8 mouse cellular contexts compared by ENCODE assay signal in genomic region chr11:94629199-94629883, GRCm38 (mm10). TPM values are rescaled to one million over a fixed set of nuclear protein-coding genes. Genes with fewer than 3 reads are reported as not detected.
DNase-seq lines count a peak whose midpoint lies in the region; ATAC-seq lines count a peak whose summit lies in the region.

Lrrc59 (plus strand) TSS chr11:94629767.

- H3K36me3 ChIP-seq in intestine, embryonic 14.5 days (ENCODE audit: control insufficient read depth, insufficient read depth, low read length), result peaks cover 29% of the 10 kb centered on the region

- peak within 1 kb of the TSS; percentile 99 for H3K4me3 ChIP-seq in intestine, embryonic 14.5 days (ENCODE audit: low read depth, low read length)

- H3K9me3 ChIP-seq in intestine, embryonic 14.5 days (ENCODE audit: control insufficient read depth, low read length), result no peaks in the 10 kb centered on the region

- ATAC-seq in intestine, embryonic 14.5 days (replicated peaks; ENCODE audit: low FRiP score, low TSS enrichment, low read depth), result peak; percentile 98

- peaks cover 8% of the 10 kb centered on the region for H3K4me1 ChIP-seq in intestine, embryonic 14.5 days (replicated peaks; ENCODE audit: control insufficient read depth, insufficient read depth, low read length)

- whole genome bisulfite sequencing in intestine, embryonic 14.5 days, result 3% methylated on average over 41 of the region's 41 CpGs

- H3K4me2 ChIP-seq in intestine, embryonic 14.5 days (ENCODE audit: low read length), result peak within 1 kb of the TSS; percentile 90

- peak within 1 kb of the TSS; percentile 92 for H3K9ac ChIP-seq in intestine, embryonic 14.5 days (ENCODE audit: low read length)

- peak; percentile 96 to 99 for DNase-seq in adrenal gland, adult (ENCODE audit: inconsistent age in 2 of 2, low spot score in 1 of 2)
- DNase-seq in embryo, embryonic 10.5 days (ENCODE audit: low spot score), result peak; percentile 94
- peak; percentile 90 for DNase-seq in gastrocnemius, postnatal 25 days
- peak; percentile 99 for DNase-seq in intestine, embryonic 14.5 days (ENCODE audit: low spot score)
- peak; percentile 93 to 97 for DNase-seq in left cerebral cortex, postnatal 14 days (ENCODE audit: low spot score in 2 of 2)
- DNase-seq in mesoderm, embryonic 11.5 days (ENCODE audit: low read depth, low spot score), result peak; percentile 93
- DNase-seq in right cerebral cortex, postnatal 36 days (ENCODE audit: low spot score in 2 of 2), result peak; percentile 88 to 90
- DNase-seq in yolk sac, embryonic 10.5 days (ENCODE audit: low spot score), result peak; percentile 94

- H3K27ac ChIP-seq in intestine, embryonic 14.5 days (ENCODE audit: low read depth), result peak within 1 kb of the TSS; percentile 75

- H3K27me3 ChIP-seq in intestine, embryonic 14.5 days (replicated peaks; ENCODE audit: control insufficient read depth, insufficient read depth, low read length), result no peaks in the 10 kb centered on the region

- intact Hi-C loops in left cerebral cortex, postnatal 14 days (cut with DNase I), result no loop called here

RNA-seq across cellular contexts. Expression of gene Lrrc59, which starts in this region (rescaled TPM):
- total RNA-seq in gastrocnemius, postnatal 25 days (2021), result 10 to 100 TPM; 32.5 to 34.9 TPM
- 168 and 180 TPM in 2 replicates for polyA plus RNA-seq in intestine, embryonic 14.5 days (2014; fragmentation: Nextera tagmentation; extraction: Ambion mirVana)
- 10 to 100 TPM; 83.8 to 84.9 TPM for total RNA-seq in left cerebral cortex, postnatal 14 days (2021)

Comparison
In these comparisons a context has a peak if more than half of its experiments do, and no peak if none do; other contexts are left out.
1. Peak in every context shown above with its lines: DNase-seq, ATAC-seq, H3K4me3 ChIP-seq and H3K27ac ChIP-seq.